Mouse (Mus musculus) mesoderm, embryonic 11.5 days (tissue): Measurements from ENCODE around the gene Gm21425.
"Not testable (repeated sequence)": the region's sequence is repeated elsewhere in the genome, so short reads cannot be mapped to it uniquely, and the experiment has no call there.

ENCODE experiments used
- DNase-seq: peaks from one replicate; pipeline ENCODE4 v3.0.0-alpha.2; 2012; ENCODE audit warnings: low read depth, low spot score

The Gm21425 gene

GRCm38 (mm10) chrY:13161668-13162067 is at the start of gene Gm21425:
Gene Gm21425, plus strand, starts transcription at chrY:13161968.
- not testable (repeated sequence) for DNase-seq

GRCm38 (mm10) chrY:13133392-13133791 is 28.4 kb upstream of the Gm21425 start, which contains the start of gene Gm21891:
Gene Gm21891, minus strand, starts transcription at chrY:13133492.
- DNase-seq, result not testable (repeated sequence)
